Mouse (Mus musculus) adrenal gland, adult 18-20 months (tissue): ENCODE measurements at regions not wholly inside any gene's neighbourhood (a gene's known extent, or its start where the extent isn't known, plus 50 kb on each side); places are given as distances from the start of the nearest gene placed in this dataset.

Experiments used
- DNase-seq, 2 experiments: peaks; one replicate each; pipeline ENCODE4 v3.0.0; 2021 to 2022; ENCODE audit warnings: low spot score in 2 of 2

GRCm38 (mm10) chr4:31880213-31880612 is 83.7 kb upstream of the Map3k7 start:
- no peak for DNase-seq

DNA sequence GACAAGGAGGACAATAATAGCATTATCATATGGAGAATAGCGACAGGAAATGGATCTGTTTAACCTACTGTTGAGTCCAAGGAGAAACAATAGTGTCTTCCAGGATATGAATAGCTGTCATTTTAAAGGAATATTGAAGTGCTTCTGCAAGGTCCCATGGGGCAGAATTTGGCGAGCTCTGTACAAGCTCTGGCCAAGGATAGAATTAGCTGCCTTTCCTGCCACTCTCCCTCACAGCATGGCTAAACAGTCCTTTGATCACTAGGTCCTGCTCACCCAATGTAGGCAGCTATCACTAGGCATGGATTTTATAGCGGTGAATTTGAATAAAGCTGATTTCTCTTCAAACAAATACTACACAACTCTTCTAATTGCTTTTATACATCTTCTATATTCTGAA is 74.2 kb upstream of the Map3k7 start:
- no peak for DNase-seq

- no peak for DNase-seq
Observed at GRCm38 (mm10) chr4:31909086-31909673, 54.7 kb upstream of the Map3k7 start.
